Comparison of ENCODE assay signal across 20 mouse cellular contexts in genomic region chr4:9778391-9778790, GRCm38 (mm10).
DNase-seq lines count a peak whose midpoint lies in the region; ATAC-seq lines count a peak whose summit lies in the region.
"Had no signal": no experiment of that assay in that cellular context is flagged by ENCODE, and none has a peak within 500 bp of the region (broad histone marks: within the 10 kb centered on the region; RNA-seq: fewer than 3 reads in every experiment).

No protein-coding gene starts in this region.

- ATAC-seq in granulocyte monocyte progenitor cell, adult 5-6 weeks (replicated peaks; ENCODE audit: poor library complexity, severe bottlenecking) = peak; percentile 95
- ATAC-seq in megakaryocyte progenitor cell, adult 5-6 weeks (replicated peaks; ENCODE audit: poor library complexity) = peak; percentile 87
- ATAC-seq: CD4-positive, CD25-positive, alpha-beta regulatory T cell, adult 4 months; forebrain, embryonic 14.5 days; forebrain, embryonic 16.5 days; Patski had no signal

- peak; percentile 45 for DNase-seq in 416B (ENCODE audit: low read depth)
- DNase-seq in urinary bladder, adult 18-20 months (ENCODE audit: low spot score in 2 of 2) = no peak
- DNase-seq in T-cell, adult 2 months (ENCODE audit: low spot score) = no peak
- DNase-seq: adrenal gland, adult 2 months; adrenal gland, postnatal 10 days; adrenal gland, postnatal 25 days; B cell, adult 2 months; cerebellum, adult 11 months; cerebellum, adult 18-20 months; cerebellum, adult 8-10 months; cerebellum, adult 9-11 months; cerebellum, postnatal 14 days; cerebellum, postnatal 36 days; embryo, embryonic 11 days had no signal
